Mouse (Mus musculus) right cerebral cortex, adult 18-20 months (tissue): Measurements from ENCODE around the gene Ly6g6d.

Experiments used
- DNase-seq: peaks from one replicate; pipeline ENCODE4 v3.0.0; 2022; ENCODE audit warnings: mixed read lengths

Ly6g6d gene

DNA sequence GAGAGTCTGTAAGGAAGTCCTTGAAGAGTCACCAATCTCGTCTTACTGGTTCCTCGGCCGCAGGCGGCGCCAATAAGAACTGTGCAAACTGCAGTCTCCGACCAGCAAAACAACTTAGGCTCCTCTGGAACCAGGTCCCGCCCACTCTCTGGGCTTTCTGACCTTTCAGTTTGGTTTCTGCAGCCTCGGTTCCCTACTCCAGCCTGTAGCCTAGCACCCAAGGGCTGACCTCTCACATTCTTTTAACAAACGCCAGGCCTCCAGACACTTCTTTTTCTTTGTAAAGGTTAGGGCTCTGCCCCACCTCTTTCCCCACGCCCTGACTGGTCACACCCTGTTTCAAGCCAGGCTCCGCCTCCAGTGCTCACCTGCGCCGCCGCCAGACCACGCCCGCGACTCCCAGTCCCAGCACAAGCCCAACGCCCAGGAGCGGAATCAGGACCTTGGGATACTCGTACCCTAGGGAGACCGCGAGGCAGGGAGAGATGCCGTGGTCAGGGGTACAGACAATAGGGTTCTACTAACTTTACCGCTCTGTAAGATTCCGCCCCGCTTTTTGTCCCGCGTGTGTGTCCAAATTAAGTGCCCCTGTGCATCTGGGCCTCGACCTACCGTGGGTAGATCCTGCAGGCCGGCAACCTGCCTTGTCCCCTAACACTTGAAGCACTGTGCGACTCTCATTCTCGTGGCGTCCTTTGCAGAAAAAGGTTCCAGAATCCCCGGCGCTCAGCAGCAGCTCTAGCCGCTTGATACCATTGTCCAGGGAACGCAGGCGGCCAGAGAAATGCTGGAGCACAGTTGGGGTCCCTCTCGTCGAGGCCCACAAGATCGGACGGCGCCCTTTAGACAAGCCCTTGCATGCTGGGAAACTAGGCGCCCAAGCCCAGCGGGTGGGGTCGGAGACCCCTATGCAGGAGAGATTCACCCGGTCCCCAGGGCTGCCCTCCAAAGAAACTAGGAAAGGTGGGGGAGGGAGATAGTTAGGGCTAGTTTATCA lies 12.6 kb downstream of the Ly6g6d start, which contains the start of gene Ly6g6c:
Ly6g6c (plus strand) TSS at position 438 of the 997 bp plus-strand sequence.
- no peak for DNase-seq

DNA sequence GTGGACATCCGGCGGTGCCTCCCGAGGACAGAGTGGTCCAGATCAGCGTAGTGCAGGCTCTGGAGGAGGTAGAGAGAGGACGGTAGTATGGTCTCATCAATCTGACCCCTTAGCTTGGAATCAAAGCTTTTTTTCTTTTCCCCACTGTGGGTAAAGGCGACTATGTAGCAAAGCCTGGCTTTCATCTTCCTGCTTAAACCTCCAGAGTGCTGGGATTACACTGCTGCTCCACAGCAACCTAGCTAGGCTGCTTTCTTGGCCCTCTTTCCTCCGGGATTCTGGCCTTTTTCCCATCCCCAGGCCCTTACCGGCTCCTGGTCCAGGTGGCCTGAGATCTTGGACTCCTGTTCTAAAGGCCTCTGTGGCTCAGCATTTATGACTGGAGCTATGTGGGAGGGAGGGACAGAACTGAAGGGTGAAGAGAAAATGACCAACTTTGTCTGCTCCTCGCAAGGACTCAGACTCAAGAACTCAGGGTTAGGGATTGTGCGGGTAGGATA lies 13.4 kb downstream of the Ly6g6d start:
- no peak for DNase-seq

DNA sequence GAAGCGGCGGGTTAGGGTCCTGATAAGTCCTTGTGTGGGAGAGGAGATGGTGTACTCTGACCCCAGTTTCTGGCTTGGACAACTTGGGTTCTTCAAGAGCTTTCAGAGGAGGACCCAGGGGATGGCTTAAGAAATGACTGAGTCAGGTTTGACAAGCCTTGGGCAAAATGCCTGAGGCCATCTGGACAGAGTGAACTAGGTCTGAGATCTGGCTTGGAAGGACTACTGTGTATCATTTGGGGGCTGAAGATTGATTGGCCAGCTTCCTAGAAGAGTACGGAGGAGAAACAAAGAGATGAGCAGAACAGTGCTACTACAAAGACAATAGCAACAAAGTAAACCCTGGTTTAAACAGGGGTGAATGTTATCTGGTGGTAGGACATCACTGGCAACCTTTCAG lies 14.4 kb downstream of the Ly6g6d start:
- no peak for DNase-seq

DNA sequence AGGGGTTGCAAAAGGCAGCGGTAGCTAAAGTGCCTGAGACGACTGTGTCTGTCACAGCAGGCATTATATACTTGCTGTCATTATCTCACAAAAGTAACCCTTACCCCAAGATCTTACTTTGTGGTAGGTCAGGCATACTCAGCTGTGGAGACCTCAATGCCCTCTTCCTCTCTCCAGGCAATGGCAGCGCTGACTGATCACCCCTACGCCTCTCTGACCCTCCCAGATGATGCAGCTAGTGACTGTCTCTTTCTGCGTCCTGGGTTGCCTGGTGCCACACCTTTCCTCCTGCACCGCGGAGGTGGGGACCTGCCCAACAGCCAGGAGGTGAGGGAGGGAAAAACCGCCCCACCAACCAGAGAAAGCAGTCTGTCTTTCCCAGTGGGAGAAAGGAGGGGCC lies 16.6 kb downstream of the Ly6g6d start:
- no peak for DNase-seq

DNA sequence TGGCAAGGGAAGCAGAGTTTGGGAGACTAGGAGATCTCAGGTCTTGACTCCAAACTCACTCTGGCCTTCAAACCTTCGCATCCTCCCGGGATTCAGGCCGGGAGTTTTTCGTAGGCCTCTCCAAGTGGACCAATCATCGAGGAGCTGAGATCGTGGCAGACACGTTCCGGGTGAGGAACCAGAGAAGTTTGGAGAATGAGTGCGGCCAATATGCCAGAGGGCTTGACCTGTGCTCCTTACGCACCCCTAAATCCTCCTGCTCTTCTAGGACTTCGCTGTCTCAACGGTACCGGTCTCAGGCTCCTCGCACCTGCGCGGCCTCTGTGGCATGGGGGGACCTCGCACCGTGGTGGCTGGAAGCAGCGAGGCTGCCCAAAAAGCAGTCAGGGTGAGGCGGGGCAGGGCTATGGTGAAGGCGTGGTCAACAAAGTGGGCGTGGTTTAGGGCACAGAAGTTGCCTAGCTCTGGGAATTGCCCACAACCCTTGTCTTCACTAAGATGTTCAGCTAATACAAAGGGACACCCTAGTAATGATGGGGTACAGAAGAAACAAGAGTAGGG lies 17.0 kb downstream of the Ly6g6d start:
- no peak for DNase-seq

DNA sequence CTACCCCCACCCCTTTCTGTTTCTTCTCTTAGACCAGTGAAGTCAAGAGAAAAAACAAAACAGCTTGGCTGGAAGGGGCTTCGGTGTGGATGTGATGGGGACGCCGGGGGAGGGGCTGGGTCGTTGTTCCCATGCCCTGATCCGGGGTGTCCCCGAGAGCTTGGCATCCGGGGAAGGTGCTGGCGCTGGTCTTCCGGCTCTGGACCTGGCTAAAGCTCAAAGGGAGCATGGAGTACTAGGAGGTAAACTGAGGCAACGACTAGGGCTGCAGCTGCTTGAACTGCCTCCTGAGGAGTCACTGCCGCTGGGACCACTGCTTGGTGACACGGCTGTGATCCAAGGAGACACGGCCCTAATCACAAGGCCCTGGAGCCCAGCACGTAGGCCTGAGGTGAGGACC lies 17.8 kb downstream of the Ly6g6d start:
- no peak for DNase-seq

DNA sequence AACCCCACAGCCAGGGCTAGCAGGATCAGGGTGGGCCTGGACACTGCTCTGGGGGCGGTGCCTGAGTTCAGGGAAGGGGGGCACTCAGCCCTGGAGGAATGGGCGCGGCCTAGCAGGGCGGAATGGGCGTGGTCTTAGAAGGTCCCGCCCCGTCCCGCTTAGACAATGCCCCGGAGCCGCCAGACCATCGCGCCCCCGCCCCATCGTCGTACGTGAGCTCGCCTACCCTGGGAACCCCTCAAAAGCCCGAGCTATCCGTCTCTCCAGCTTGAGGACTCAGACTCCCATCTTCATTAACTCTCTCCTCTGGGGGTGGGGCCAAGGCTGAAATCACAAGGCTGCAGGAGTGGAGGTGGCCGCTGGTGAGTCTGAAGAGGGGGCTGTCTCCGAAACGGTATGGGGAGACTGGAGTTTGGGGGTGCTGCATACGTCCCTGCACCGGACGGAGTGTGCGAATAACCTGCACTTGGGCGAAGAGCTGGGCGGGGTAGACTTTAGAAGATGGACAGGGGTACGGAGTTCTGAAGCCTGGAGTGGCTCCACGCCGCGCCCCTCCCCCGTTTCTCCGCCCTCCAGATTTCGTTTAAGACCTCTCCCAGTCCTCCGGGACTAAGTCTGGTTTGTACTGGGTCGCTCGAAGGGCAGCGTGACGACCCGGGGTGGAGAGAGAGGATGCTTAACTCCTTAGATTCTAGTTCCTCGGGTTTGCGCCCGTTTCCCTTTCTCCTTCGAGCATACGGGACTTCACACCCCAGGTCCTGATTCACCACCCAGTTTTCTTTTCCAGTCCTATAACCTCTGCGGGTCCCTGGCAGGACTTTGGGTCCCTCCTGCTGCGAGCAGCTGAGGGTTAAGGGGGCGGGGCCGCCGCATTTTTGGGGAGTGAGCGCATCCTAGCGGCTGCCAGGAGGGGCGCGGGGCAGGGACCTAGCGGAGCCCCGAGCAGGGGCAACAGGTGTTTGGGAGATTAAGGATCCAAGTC lies 18.7 kb downstream of the Ly6g6d start, which contains the start of gene Ddah2:
Ddah2 (plus strand) TSS at position 125 of the 982 bp plus-strand sequence.
- DNase-seq, result peak; percentile 61

DNA sequence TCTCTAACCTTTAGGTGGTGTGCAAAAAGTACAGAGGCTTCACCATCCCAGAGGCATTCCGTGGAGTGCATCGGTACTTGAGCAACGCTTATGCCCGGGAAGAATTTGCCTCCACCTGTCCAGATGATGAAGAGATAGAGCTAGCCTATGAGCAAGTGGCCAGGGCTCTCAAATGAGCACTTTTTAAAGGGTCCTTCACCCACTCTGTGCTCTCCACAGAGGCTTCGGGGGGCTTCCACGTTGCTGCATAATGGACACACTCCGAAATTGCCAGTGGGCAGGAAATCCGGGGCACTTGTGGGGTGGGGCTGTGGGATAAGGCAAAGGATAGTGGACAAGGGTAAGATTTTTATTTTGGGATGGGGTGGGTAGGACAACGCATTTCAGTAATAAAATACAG lies 19.5 kb downstream of the Ly6g6d start:
- no peak for DNase-seq

DNA sequence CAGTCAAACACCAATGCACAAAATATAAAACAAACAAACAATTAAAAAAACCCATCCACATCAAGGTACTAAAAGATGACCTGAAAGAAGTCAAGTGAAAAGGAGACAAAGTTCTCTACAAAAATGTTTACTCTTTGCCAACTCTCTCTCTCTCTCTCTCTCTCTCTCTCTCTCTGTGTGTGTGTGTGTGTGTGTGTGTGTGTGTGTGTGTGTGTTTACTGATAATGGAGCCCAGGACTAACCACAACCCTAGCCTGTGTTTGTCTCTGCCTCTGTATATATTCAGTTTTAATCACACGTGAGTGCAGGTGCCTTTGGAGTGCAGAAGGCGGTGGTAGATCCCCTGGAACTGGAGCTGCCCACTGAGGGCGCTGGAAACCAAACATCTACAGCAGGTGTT lies 20.8 kb downstream of the Ly6g6d start:
- DNase-seq, result no peak

DNA sequence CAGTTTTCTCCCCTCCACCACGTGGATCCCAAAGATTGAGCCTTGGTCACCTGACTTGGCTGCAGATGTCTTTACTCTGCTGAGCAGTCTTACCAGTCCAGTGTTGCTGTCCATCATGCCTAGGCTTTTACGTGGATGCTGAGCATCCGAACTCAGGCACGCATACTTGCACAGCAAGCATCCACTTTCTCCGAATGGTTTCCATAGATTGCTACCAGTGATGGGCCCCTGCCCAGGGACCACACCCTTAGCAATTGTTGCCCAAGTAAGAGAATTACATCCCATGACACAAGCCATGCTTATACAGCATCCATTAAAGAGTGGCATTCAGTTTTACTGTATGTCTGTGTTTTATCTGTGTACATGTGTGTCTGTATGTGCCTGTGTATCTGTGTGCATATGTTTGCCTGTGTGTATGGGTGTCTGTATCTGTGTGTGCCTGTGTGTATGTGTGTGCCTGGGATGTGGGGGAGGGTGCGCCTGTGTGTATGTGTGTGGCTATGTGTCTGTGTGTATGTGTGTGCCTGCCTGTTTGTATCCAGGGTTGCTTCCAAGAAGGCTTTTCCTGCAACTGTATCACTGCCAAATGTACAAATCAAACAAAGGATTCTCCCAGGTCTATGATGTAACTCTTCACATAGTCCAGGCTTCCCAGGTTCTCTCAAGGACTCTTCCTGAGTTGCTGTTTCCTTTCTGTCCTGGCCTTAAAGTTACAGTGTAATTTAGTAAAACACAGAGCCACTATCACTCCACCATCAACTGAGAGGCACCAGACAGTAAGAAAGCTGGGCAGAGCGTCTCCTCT lies 22.0 kb downstream of the Ly6g6d start:
- DNase-seq, result no peak

DNA sequence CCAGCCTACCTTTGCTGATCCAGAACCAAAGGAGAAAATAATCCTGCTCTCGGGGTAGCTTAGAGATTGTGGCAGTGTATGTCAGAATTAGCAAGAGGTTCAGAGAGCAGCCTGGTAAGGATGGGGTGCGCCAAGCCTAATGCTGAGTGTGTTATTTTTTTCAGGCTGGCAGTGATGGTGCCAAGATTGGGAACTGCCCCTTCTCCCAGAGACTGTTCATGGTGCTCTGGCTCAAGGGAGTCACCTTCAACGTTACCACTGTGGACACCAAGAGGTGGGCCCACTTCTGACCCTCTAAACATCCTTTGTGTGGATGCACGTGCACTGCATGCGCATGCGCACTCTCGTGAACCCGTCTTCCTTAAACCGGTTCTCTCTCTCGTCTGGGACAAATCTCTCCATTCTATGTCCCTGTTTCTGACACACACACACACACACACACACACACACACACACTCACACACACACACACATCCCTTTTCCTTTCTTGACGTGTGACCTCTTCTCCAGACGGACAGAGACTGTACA lies 25.5 kb downstream of the Ly6g6d start:
- no peak for DNase-seq

DNA sequence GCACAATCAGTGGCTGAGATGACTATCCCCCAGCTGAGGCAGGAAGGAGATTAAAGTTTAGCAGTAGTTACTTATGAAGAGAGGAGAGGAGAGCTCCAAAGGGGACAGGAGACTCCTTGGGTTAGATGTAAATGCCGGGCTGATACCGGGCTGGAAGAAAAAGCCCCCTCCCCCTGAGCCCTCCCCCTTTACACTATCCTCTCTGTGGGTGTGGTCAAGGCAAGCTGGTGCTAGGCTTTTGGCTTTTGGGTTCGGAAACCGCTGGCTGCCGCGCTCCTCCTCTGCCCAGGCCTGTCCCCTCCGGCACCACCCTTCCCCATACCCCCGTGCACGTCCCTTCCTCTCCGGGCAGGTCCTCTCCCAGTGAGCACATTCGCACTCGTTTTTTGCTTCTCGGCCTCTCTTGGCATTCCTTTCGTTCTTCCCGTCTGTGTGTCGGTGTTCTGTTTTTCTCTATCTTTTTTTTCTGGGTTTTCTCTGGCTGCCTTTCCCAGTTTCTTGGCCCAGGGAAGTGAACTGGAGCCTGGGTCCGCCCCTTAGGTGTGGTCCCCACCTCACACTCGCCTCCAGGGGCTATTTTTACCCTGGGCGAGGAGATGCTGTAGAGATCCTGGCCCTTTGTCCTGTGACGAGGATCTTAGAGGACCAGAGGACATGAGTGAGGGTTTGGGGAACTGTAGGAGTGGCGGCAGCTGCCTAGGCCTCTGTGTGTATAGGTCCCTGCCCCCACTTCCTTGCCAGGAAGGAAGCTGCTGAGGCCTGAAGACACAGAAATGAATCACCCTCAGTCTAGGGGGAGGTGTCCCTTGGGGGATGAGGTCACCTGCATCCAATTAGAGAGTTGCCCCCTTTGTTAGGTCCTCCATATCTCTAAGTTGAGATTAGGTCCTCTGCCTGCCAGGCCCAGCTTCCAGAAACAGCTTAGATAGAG lies 26.4 kb downstream of the Ly6g6d start:
- DNase-seq, result no peak

DNA sequence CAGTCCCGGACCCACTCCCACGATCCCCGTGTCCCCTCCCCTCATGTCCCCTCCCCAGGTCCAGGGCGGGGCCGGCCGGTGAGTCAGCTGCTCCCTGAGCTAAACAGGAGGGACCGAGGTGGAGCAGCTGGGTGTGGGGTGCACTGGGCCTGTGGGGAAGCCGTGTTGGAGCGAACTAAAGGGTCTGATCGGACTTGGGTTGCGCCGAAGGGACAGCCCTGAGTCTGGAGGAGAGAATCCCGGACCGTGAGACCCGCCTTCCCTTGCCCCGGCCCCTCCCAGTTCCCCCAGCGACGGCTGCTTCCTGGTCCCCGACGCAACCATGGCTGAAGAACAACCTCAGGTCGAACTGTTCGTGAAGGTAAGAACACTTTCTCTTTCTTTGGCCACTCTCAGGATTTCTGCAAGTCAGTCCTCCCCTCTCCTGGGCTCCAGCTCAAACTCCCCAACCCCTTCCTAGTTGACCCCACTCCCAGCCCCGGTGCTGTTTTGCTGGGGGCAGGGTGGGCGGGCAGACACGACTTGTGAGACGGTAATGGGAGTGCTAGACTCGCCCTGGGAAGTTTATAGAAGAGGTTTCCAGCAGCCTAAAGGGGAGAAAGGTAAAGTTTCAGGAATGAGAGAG lies 27.6 kb downstream of the Ly6g6d start:
- no peak for DNase-seq

DNA sequence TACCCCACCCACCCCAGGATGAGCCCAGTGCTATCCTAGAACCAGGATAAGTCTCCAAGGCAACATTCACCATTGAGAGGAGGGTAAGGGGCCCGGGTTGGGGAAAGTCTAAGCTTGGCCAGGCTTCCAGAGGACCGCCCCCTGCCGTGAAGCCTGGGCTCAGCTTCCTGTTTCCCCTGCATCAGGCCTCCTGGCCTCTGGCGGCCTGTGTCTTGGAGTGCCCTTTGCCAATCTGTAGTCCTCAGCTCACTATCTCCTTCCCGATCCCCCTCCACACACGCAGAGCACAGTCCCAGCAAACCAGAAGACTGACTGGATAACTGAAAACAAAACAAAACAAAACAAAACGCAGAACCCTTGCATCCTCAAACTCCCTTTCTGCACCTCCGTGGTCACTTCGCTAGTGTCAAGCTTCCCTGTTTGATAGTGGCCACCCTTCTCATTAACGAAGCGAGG lies 28.3 kb downstream of the Ly6g6d start, which contains the start of gene Clic1:
Clic1 (plus strand) TSS at position 406 of the 456 bp plus-strand sequence.
- no peak for DNase-seq

DNA sequence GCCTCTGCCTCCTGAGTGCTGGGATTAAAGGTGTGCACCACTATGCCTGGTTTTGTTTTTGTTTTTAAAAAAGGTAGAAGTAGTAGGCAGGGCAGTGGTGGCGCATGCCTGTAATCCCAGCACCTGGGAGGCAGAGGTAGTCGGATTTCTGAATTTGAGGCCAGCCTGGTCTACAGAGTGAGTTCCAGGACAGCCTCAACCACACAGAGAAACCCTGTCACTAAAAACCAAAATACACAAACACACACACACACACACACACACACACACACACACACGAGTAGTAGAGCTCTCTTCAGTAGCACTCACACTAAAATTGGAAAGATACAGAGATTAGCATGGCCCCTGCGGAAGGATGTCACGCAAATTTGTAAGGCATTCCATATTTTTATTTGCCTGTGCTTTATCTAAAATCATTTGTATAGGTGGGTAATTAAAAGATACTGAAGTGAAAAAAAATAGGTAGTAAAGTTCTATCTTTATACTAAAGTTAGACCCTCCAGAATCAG lies 28.9 kb downstream of the Ly6g6d start:
- no peak for DNase-seq

DNA sequence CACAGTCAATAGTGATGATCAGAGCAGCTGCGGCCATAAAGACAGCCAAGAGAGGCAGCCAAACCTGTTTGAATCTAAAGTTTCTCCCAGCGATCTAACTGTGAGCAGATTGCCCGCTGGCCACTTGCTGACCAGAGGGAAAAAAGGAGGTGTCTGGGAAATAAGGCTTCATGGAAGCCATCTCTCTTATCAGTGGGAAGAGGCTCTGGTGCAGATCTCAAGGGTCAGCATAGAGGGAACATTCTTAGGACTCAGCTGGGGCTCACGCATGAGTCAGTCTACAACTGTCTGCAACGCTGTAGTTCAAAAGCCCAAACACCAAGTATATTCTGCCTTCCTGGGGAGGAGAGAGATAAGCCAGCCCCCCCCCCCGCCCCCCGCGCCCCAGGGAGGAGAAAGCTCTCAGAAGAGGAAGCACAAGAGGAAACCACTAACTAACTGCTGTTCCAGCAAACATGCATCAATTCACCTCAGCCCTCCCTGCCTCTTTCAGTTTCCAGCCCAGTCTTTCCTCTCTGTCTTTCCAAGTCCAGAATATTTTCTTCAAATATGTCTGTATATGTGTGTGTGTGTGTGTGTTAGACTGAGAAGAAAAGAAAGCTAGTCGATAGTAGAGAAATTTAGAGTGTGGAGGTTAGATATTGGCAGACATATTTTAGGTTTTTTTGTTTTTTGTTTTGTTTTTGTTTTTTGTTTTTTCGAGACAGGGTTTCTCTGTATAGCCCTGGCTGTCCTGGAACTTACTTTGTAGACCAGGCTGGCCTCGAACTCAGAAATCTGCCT lies 29.5 kb downstream of the Ly6g6d start:
- no peak for DNase-seq

DNA sequence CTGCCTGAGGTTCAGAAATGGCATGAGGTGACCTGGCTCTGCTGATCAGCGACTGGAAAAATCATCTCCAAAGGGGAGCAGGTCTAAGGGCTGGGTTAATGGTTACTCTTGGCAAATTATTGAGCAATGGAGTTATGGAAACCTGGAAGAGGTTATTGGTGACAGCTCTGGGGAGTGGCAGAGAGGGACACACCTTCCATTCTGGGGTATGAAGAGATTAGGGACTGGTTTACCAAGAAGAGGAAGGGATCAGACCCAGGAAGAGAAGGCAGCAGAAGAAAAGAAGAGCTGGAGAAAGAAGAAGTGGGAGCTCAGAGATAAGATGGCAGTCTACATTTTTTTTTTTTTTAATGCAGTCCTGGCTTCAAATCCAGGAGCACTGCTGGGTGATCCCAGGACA lies 30.2 kb downstream of the Ly6g6d start:
- DNase-seq, result no peak

DNA sequence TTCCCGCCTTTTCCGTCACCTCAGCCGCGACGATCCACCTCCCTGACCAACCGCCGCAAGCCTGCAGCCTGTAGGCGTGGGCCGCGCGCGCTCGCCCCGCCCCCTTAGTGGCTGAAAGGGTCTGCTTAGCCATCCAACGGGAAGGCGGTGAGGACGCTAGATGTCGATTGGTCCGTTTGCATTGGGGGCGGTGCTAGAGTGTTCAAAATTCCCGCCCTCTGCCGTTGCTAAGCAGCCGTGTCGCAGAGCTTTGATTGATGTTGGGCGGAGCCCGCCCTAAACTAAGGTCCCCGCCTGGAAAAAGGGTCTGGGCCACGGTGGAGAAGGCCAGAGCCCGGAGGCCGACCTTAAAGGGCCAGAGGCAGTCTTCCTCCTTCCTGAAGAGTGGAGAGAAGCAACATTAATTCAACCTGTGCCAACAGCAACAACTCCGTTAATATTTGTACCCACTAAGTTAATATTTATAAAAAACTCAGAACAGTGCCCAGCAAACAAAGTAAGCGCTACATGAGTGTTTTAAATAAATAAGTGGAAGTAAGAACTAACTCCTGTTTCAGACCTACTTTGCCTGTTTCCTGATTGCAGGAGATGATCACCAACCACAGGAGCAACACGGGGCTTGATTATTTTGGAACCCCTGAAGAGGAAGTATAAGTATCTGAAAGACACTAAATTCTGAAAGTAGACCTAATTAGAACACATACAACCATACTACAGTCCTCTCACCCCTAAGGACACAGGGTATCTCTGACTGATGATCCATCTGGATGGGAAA lies 31.0 kb downstream of the Ly6g6d start, which contains the start of gene Msh5:
Msh5 (minus strand) TSS at position 65 of the 775 bp plus-strand sequence.
- peak; percentile 91 for DNase-seq
